Mouse (Mus musculus) forelimb bud, embryonic 11.5 days (tissue): ENCODE measurements around the gene Acsm2.

ENCODE experiments used
- DNase-seq: peaks from one replicate; pipeline ENCODE4 v3.0.0-alpha.2; 2012; ENCODE audit warnings: low read depth, low spot score

Acsm2 gene

GRCm38 (mm10) chr7:119554040-119554439 is at the start of gene Acsm2:
Acsm2 (plus strand) TSS chr7:119554340.
- DNase-seq: no peak

- DNase-seq: no peak
These were observed 43.0 kb upstream of the Acsm2 start for GRCm38 (mm10) chr7:119511143-119511542.

GRCm38 (mm10) chr7:119513056-119513455 is 41.1 kb upstream of the Acsm2 start:
- DNase-seq: peak; percentile 39

GRCm38 (mm10) chr7:119515492-119516271 is 38.5 kb upstream of the Acsm2 start:
- DNase-seq: peak; percentile 12

GRCm38 (mm10) chr7:119516272-119516558 is 37.9 kb upstream of the Acsm2 start:
- DNase-seq: no peak

GRCm38 (mm10) chr7:119519163-119519562 is 35.0 kb upstream of the Acsm2 start, which contains the start of gene Acsm5:
Acsm5 (plus strand) TSS chr7:119519463.
- DNase-seq: no peak

GRCm38 (mm10) chr7:119519654-119520053 is 34.5 kb upstream of the Acsm2 start:
- DNase-seq: peak; percentile 32

- no peak for DNase-seq
These were observed 32.3 kb upstream of the Acsm2 start for GRCm38 (mm10) chr7:119521816-119522215.

- DNase-seq: no peak
These were observed 31.8 kb upstream of the Acsm2 start for GRCm38 (mm10) chr7:119522385-119522784.

- DNase-seq: no peak
These were observed 30.8 kb upstream of the Acsm2 start, which contains the start of gene Pdilt for GRCm38 (mm10) chr7:119523389-119523788. Pdilt (minus strand) TSS chr7:119523489.

GRCm38 (mm10) chr7:119525881-119526281 is 28.3 kb upstream of the Acsm2 start:
- DNase-seq: no peak

- no peak for DNase-seq
These were observed 27.7 kb upstream of the Acsm2 start for GRCm38 (mm10) chr7:119526486-119526885.

GRCm38 (mm10) chr7:119527135-119527534 is 27.0 kb upstream of the Acsm2 start:
- DNase-seq: no peak

GRCm38 (mm10) chr7:119527548-119527947 is 26.6 kb upstream of the Acsm2 start:
- DNase-seq: no peak

GRCm38 (mm10) chr7:119528617-119529016 is 25.5 kb upstream of the Acsm2 start:
- DNase-seq: no peak

GRCm38 (mm10) chr7:119532924-119533323 is 21.2 kb upstream of the Acsm2 start:
- no peak for DNase-seq

- no peak for DNase-seq
These were observed 19.8 kb upstream of the Acsm2 start for GRCm38 (mm10) chr7:119534389-119534788.

GRCm38 (mm10) chr7:119542445-119542844 is 11.7 kb upstream of the Acsm2 start:
- DNase-seq: no peak

- no peak for DNase-seq
These were observed 8.6 kb upstream of the Acsm2 start for GRCm38 (mm10) chr7:119545572-119545971.

- no peak for DNase-seq
These were observed 3.5 kb upstream of the Acsm2 start for GRCm38 (mm10) chr7:119550471-119551222.

- DNase-seq: no peak
These were observed 5.8 kb downstream of the Acsm2 start for GRCm38 (mm10) chr7:119559789-119560451.

- DNase-seq: no peak
These were observed 6.3 kb downstream of the Acsm2 start for GRCm38 (mm10) chr7:119560452-119560835.
